Mouse (Mus musculus) CH12.LX (cell line): ENCODE results near the gene D630045J12Rik. TPM values are rescaled to one million over a fixed set of nuclear protein-coding genes. Genes with fewer than 3 reads are reported as not detected.

Experiments
- DNase-seq: peaks from one replicate; pipeline ENCODE4 v3.0.0-alpha.2; 2013; ENCODE audit errors: extremely low read depth
- H3K27ac ChIP-seq: 2 replicates; pipeline ENCODE4 v1.5.1; 2012; ENCODE audit warnings: low read depth, mild to moderate bottlenecking, control low read depth, moderate library complexity; ENCODE audit not compliant: insufficient read depth
- H3K27me3 ChIP-seq: replicated peaks from 2 replicates; pipeline ENCODE3; 2012; ENCODE audit warnings: inconsistent platforms
- H3K36me3 ChIP-seq, 2 experiments: replicated peaks in 1 of 2; 2 replicates each; pipeline versions ENCODE3 to v1.6.1; 2012; ENCODE audit warnings: inconsistent platforms in 1 of 2, low read length in 1 of 2, mild to moderate bottlenecking in 1 of 2, mixed read lengths in 1 of 2, moderate library complexity in 1 of 2; ENCODE audit not compliant: control insufficient read depth in 1 of 2, insufficient read depth in 1 of 2
- H3K4me1 ChIP-seq, 2 experiments: 2 replicates each; pipeline ENCODE4 v1.6.1; 2012; ENCODE audit warnings: inconsistent platforms in 1 of 2, moderate library complexity in 1 of 2; ENCODE audit not compliant: insufficient read depth in 2 of 2, control insufficient read depth in 1 of 2
- H3K4me2 ChIP-seq: 2 replicates; pipeline ENCODE4 v1.6.1; 2012; ENCODE audit warnings: low read depth, mild to moderate bottlenecking, control low read depth; ENCODE audit not compliant: poor library complexity, insufficient read depth, severe bottlenecking
- H3K4me3 ChIP-seq, 3 experiments: fragments of 150-350 bp in 1 of 3; sonication (generic) in 1 of 3; replicated peaks in 1 of 3; 2 replicates each; pipeline versions ENCODE3 to v1.5.1; 2011 to 2012; ENCODE audit warnings: low read depth in 2 of 3, low read length in 2 of 3, mild to moderate bottlenecking in 2 of 3, moderate library complexity in 2 of 3, control low read depth in 1 of 3, improper control_type of control experiment in 1 of 3, inconsistent platforms in 1 of 3, mixed read lengths in 1 of 3; ENCODE audit not compliant: poor library complexity in 1 of 3
- H3K79me2 ChIP-seq: replicated peaks from 2 replicates; pipeline ENCODE4 v1.6.1; 2012; ENCODE audit warnings: mild to moderate bottlenecking, moderate library complexity; ENCODE audit not compliant: control insufficient read depth, poor library complexity, insufficient read depth, severe bottlenecking; ENCODE audit errors: extremely low read depth
- H3K9ac ChIP-seq: 2 replicates; pipeline ENCODE4 v1.6.1; 2012; ENCODE audit warnings: low read depth, mild to moderate bottlenecking, control low read depth, moderate library complexity; ENCODE audit not compliant: insufficient read depth
- H3K9me3 ChIP-seq: replicated peaks from 2 replicates; pipeline ENCODE3; 2012; ENCODE audit warnings: low read length, inconsistent platforms, mixed read lengths
- BHLHE40 ChIP-seq: IDR thresholded peaks from 2 replicates; pipeline ENCODE4 v1.6.1; 2011; ENCODE audit warnings: mild to moderate bottlenecking, low read depth, low read length, improper control_type of control experiment
- CHD1 ChIP-seq: IDR thresholded peaks from 2 replicates; pipeline ENCODE4 v1.6.1; 2012; ENCODE audit warnings: low read depth, low read length, improper control_type of control experiment, inconsistent platforms
- CHD2 ChIP-seq: IDR thresholded peaks from 2 replicates; pipeline ENCODE4 v1.6.1; 2011; ENCODE audit warnings: low read length, improper control_type of control experiment
- CTCF ChIP-seq, 2 experiments: IDR thresholded peaks in 1 of 2; conservative IDR thresholded peaks in 1 of 2; 2 replicates each; pipeline ENCODE4 v1.5.1; 2011 to 2012; ENCODE audit warnings: low read depth in 2 of 2, low read length in 2 of 2, improper control_type of control experiment in 1 of 2, inconsistent platforms in 1 of 2, mild to moderate bottlenecking in 1 of 2, moderate library complexity in 1 of 2
- E2F4 ChIP-seq: IDR thresholded peaks from 2 replicates; pipeline ENCODE4 v1.6.1; 2011; ENCODE audit warnings: low read depth, low read length, improper control_type of control experiment; ENCODE audit not compliant: insufficient replicate concordance
- ELF1 ChIP-seq: IDR thresholded peaks from 2 replicates; pipeline ENCODE4 v1.6.1; 2014; ENCODE audit warnings: low read depth, mild to moderate bottlenecking, inconsistent platforms, low read length, improper control_type of control experiment
- ETS1 ChIP-seq: conservative IDR thresholded peaks from 2 replicates; pipeline ENCODE4 v1.6.1; 2012; ENCODE audit warnings: low read depth, mild to moderate bottlenecking, inconsistent platforms, low read length, improper control_type of control experiment, moderate library complexity
- GABPA ChIP-seq: IDR thresholded peaks from 2 replicates; pipeline ENCODE4 v1.6.1; 2012; ENCODE audit warnings: low read depth, low read length, improper control_type of control experiment, inconsistent platforms; ENCODE audit not compliant: insufficient replicate concordance
- JUND ChIP-seq: conservative IDR thresholded peaks from 2 replicates; pipeline ENCODE4 v1.6.1; 2011; ENCODE audit warnings: low read depth, low read length, improper control_type of control experiment
- KAT2A ChIP-seq: IDR thresholded peaks from 2 replicates; pipeline ENCODE4 v1.6.1; 2012; ENCODE audit warnings: low read length, improper control_type of control experiment, inconsistent platforms; ENCODE audit not compliant: insufficient replicate concordance
- MAZ ChIP-seq: IDR thresholded peaks from 2 replicates; pipeline ENCODE4 v1.6.1; 2012; ENCODE audit warnings: low read depth, mild to moderate bottlenecking, inconsistent platforms, low read length, improper control_type of control experiment, moderate library complexity
- MXI1 ChIP-seq: IDR thresholded peaks from 2 replicates; pipeline ENCODE4 v1.6.1; 2011; ENCODE audit warnings: mild to moderate bottlenecking, low read depth, low read length, improper control_type of control experiment
- MYC ChIP-seq: IDR thresholded peaks from 2 replicates; pipeline ENCODE4 v1.6.1; 2011; ENCODE audit warnings: low read depth, mild to moderate bottlenecking, improper control_type of control experiment, low read length
- NELFE ChIP-seq: IDR thresholded peaks from 2 replicates; pipeline ENCODE4 v1.6.1; 2011; ENCODE audit warnings: low read depth, low read length, improper control_type of control experiment
- RAD21 ChIP-seq: IDR thresholded peaks from 2 replicates; pipeline ENCODE4 v1.6.1; 2011; ENCODE audit warnings: low read depth, mild to moderate bottlenecking, low read length, improper control_type of control experiment, moderate library complexity
- RCOR1 ChIP-seq: conservative IDR thresholded peaks from 2 replicates; pipeline ENCODE4 v1.6.1; 2012; ENCODE audit warnings: low read depth, mild to moderate bottlenecking, inconsistent platforms, low read length, improper control_type of control experiment
- SIN3A ChIP-seq: IDR thresholded peaks from 2 replicates; pipeline ENCODE4 v1.6.1; 2012; ENCODE audit warnings: low read length, improper control_type of control experiment, inconsistent platforms
- TBP ChIP-seq: conservative IDR thresholded peaks from 2 replicates; pipeline ENCODE4 v1.6.1; 2011; ENCODE audit warnings: low read depth, low read length, improper control_type of control experiment
- TCF12 ChIP-seq: IDR thresholded peaks from 2 replicates; pipeline ENCODE4 v1.6.1; 2014; ENCODE audit warnings: low read depth, mild to moderate bottlenecking, inconsistent platforms, low read length, improper control_type of control experiment
- USF2 ChIP-seq: conservative IDR thresholded peaks from 2 replicates; pipeline ENCODE4 v1.6.1; 2011; ENCODE audit warnings: low read depth, low read length, improper control_type of control experiment
- ZC3H11A ChIP-seq: IDR thresholded peaks from 2 replicates; pipeline ENCODE4 v1.6.1; 2012; ENCODE audit warnings: low read depth, mild to moderate bottlenecking, inconsistent platforms, low read length, improper control_type of control experiment
- ZKSCAN1 ChIP-seq: IDR thresholded peaks from 2 replicates; pipeline ENCODE4 v1.6.1; 2012; ENCODE audit warnings: low read depth, inconsistent platforms, low read length, improper control_type of control experiment, borderline replicate concordance
- ZMIZ1 ChIP-seq: IDR thresholded peaks from 2 replicates; pipeline ENCODE4 v1.6.1; 2012; ENCODE audit warnings: low read depth, mild to moderate bottlenecking, inconsistent platforms, low read length, improper control_type of control experiment
- dilution Hi-C: fragments of 300-500 bp; cut with MboI; formaldehyde crosslinking; loops from 2 replicates; pipeline ENCODE4 v1.14.3; 2020; ENCODE audit warnings: low sequenced_read_pairs; ENCODE audit not compliant: extremely low pct_unique_long_range_greater_than_20kb, extremely low pct_ligation_motif_present
- in situ Hi-C: fragments of 300-500 bp; cut with MboI; formaldehyde crosslinking; loops from 3 replicates; pipeline ENCODE4 v1.14.3; 2019; ENCODE audit warnings: low sequenced_read_pairs, low pct_ligation_motif_present, low pct_unique_long_range_greater_than_20kb, mixed read lengths
- polyA plus RNA-seq: library from polyadenylated mRNA; unstranded; fragments of >175 nt; gene quantifications from 2 replicates; pipeline ENCODE4 v1.2.1, GENCODE M21; 2012; ENCODE audit warnings: low read depth; ENCODE audit not compliant: insufficient read length
- total RNA-seq, 2 experiments: library from RNA; depleted of rRNA; stranded (reverse); fragments of 300-350 nt in 1 of 2; fragments of >200 nt in 1 of 2; gene quantifications; 2 replicates each; pipeline ENCODE4 v1.2.3; 2012 to 2014

Gene D630045J12Rik
- total and polyA plus RNA-seq, 3 experiments, result 0.48 to 4.9 (median 1.7) TPM

DNA sequence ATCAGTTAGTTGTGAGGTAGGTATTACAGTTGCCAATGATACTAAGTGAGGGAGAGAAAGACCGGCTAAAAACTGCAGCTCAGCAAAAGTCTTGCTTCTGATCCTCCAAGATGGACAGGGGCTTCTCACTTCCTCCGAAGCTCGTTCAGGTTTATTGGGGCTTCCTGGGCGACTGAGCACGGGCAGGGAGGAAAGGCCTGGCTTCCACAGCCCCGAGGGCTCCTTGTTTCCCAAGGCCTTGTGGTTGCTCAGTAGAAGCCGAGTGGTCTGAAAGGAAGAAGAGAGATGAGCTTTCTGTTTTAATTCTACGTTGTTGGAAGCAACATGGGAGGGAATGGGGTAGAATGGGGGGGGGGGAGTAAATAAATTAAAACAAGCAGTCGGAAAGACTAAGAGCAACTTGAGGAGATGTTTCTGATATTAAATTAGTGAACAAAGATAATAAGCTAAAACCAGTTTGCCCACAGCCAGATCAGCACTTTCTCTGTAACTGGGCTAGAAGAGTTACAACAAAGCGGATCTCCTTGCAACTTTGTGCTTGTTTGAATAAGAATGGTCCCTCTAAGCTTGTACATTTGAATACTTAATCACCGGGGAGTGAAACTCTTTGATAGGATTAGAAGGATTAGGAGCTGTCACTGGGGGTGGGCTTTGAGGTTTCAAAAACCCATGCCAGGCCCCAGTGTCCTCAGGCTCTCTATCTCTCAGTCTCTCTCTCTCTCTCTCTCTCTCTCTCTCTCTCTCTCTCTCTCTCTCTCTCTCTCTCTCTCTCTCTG lies 39.2 kb upstream of the D630045J12Rik start:
- Histone ChIP-seq H3K4me3 (no peak overlapping the region), H3K4me1 (peaks cover 5% of the 10 kb centered on the region in 2 experiments; a peak in 2 of 4 replicates), H3K27me3 (no peaks in the 10 kb centered on the region), H3K4me2 (no peak overlapping the region), H3K27ac (no peak overlapping the region), H3K79me2 (no peaks in the 10 kb centered on the region), H3K9ac (no peak overlapping the region), H3K36me3 (peaks cover 14 to 75% of the 10 kb centered on the region in 2 experiments), H3K9me3 (no peaks in the 10 kb centered on the region)
- TF ChIP-seq BHLHE40, result no peak
- no peak for TF ChIP-seq USF2
- no peak for TF ChIP-seq CHD2
- no peak for TF ChIP-seq CHD1
- no peak for TF ChIP-seq ZMIZ1
- TF ChIP-seq NELFE, result no peak
- in situ Hi-C loops (no loop called here), dilution Hi-C loops (no loop called here)
- no peak for DNase-seq

DNA sequence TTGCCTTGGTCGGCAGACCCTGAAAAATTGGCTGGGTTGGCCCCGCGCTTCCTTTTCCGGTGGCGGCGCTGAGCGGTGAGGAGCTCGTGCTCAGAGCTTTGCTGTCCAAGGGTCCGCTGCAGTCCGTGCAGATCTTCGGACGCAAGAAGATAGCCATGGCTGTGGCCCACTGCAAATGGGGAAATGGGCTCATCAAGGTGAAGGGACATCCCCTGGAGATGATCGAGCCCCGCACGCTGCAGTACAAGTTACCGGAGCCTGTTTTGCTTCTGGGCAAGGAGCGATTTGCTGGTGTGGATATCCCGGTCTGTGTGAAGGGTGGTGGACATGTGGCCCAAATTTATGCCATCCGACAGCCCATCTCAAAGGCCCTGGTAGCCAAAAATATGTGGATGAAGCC lies 30.6 kb upstream of the D630045J12Rik start:
- H3K9me3 ChIP-seq, result no peaks in the 10 kb centered on the region
- in situ Hi-C loops (no loop called here), dilution Hi-C loops (no loop called here)
- H3K4me1 ChIP-seq, result no peaks in the 10 kb centered on the region
- H3K4me3 ChIP-seq, result no peak overlapping the region
- no peaks in the 10 kb centered on the region for H3K79me2 ChIP-seq
- no peaks in the 10 kb centered on the region for H3K27me3 ChIP-seq
- TF ChIP-seq RAD21 (no peak), ZKSCAN1 (no peak), ETS1 (no peak), TBP (no peak), SIN3A (no peak), MYC (no peak), ZC3H11A (no peak), CTCF (conservative IDR thresholded peaks at IDR 0.05 in 1 of 2, IDR thresholded peaks at IDR 0.05 in 1 of 2; ENCODE audit: low read depth in 2 of 2, low read length in 2 of 2) (no peak), JUND (no peak), TCF12 (no peak), E2F4 (no peak), RCOR1 (no peak), KAT2A (no peak), CHD2 (no peak), MAZ (no peak), ELF1 (no peak), USF2 (no peak), GABPA (no peak), MXI1 (no peak)
- H3K27ac ChIP-seq, result no peak overlapping the region
- H3K36me3 ChIP-seq, result peaks cover under 1 to 31% of the 10 kb centered on the region in 2 experiments
- DNase-seq, result no peak
- no peak overlapping the region for H3K4me2 ChIP-seq
- H3K9ac ChIP-seq, result no peak overlapping the region
